Mouse (Mus musculus) heart, embryonic 14.5 days (tissue): Measurements from ENCODE around the gene Focad. TPM values are rescaled to one million over a fixed set of nuclear protein-coding genes. Genes with fewer than 3 reads are reported as not detected.
A peak's percentile ranks its signal among the peaks of the same experiment; 100 is the strongest.

Source experiments
- ATAC-seq: fragments of 200-750 bp; cut with Nextera tagmentation; 2 replicates; pipeline ENCODE4 v1.8.0; 2017; ENCODE audit warnings: low read depth, moderate TSS enrichment; ENCODE audit not compliant: insufficient number of reproducible peaks, insufficient read depth, low FRiP score
- H3K27ac ChIP-seq, 2 experiments: fragments of 200-500 bp in 1 of 2; fragments of 300-500 bp in 1 of 2; sonication (generic) in 1 of 2; replicated peaks in 1 of 2; 2 replicates each; pipeline ENCODE4 v1.5.1; 2012 to 2014; ENCODE audit warnings: low read depth in 2 of 2, low read length in 2 of 2, control low read depth in 1 of 2, mild to moderate bottlenecking in 1 of 2, mixed read lengths in 1 of 2; ENCODE audit not compliant: control insufficient read depth in 1 of 2, insufficient read depth in 1 of 2
- H3K27me3 ChIP-seq: fragments of 300-500 bp; sonication (generic); 2 replicates; pipeline ENCODE4 v1.6.1; 2014; ENCODE audit warnings: mild to moderate bottlenecking, low read length, control low read depth; ENCODE audit not compliant: control insufficient read depth, insufficient read depth
- H3K36me3 ChIP-seq: fragments of 300-500 bp; sonication (generic); 2 replicates; pipeline ENCODE4 v1.6.1; 2014; ENCODE audit warnings: mild to moderate bottlenecking, control low read depth, low read length, mixed read lengths; ENCODE audit not compliant: control insufficient read depth, insufficient read depth
- H3K4me1 ChIP-seq, 2 experiments: fragments of 200-500 bp in 1 of 2; fragments of 300-500 bp in 1 of 2; sonication (generic) in 1 of 2; 2 replicates each; pipeline ENCODE4 v1.6.1; 2012 to 2014; ENCODE audit warnings: low read length in 2 of 2, control low read depth in 1 of 2, mixed read lengths in 1 of 2; ENCODE audit not compliant: control insufficient read depth in 2 of 2, insufficient read depth in 2 of 2
- H3K4me2 ChIP-seq: fragments of 300-500 bp; sonication (generic); 2 replicates; pipeline ENCODE4 v1.6.1; 2014; ENCODE audit warnings: mild to moderate bottlenecking, low read length
- H3K4me3 ChIP-seq, 2 experiments: fragments of 200-500 bp in 1 of 2; fragments of 300-500 bp in 1 of 2; sonication (generic) in 1 of 2; 2 replicates each; pipeline ENCODE4 v1.5.1; 2012 to 2014; ENCODE audit warnings: low read length in 2 of 2, mild to moderate bottlenecking in 2 of 2, control low read depth in 1 of 2, low read depth in 1 of 2, moderate library complexity in 1 of 2; ENCODE audit not compliant: control insufficient read depth in 1 of 2, insufficient read depth in 1 of 2
- H3K9ac ChIP-seq: fragments of 300-500 bp; sonication (generic); 2 replicates; pipeline ENCODE4 v1.6.1; 2014; ENCODE audit warnings: mild to moderate bottlenecking, low read length
- H3K9me3 ChIP-seq: fragments of 300-500 bp; sonication (generic); 2 replicates; pipeline ENCODE4 v1.6.1; 2016; ENCODE audit warnings: low read length, control low read depth; ENCODE audit not compliant: control insufficient read depth
- WGBS: fragments of 180-500 bp; shearing (Covaris S2); extraction: QIAGEN DNeasy Blood & Tissue Kit; methylation state at CpG from one replicate; pipeline ENCODE4 v1.1.7; 2014; 5-methylcytosine and 5-hydroxymethylcytosine counted together
- microRNA counts: library from miRNA; unstranded; fragments of <30 nt; microRNA quantifications from one replicate; lab custom pipeline; 2016
- microRNA-seq: library from miRNA; unstranded; fragments of <30 nt; microRNA quantifications from one replicate; pipeline ENCODE4, GENCODE M21; 2016
- polyA plus RNA-seq: library from polyadenylated mRNA; unstranded; fragments of >200 nt; fragmentation: Nextera tagmentation; extraction: Ambion mirVana; gene quantifications from 2 replicates; pipeline ENCODE4 v1.2.1, GENCODE M21; 2014

The Focad gene
- polyA plus RNA-seq, 1 experiment from 2014 or later, result 9.8 TPM

- H3K9me3 ChIP-seq, result no peaks in the 10 kb centered on the region
- peaks cover 0 to 5% of the 10 kb centered on the region in 2 experiments; a peak in 2 of 4 replicates for H3K4me1 ChIP-seq
- H3K27me3 ChIP-seq, result no peaks in the 10 kb centered on the region
- no peak overlapping the region for H3K4me3 ChIP-seq
- 67% methylated on average over 2 of the region's 2 CpGs for WGBS
- H3K4me2 ChIP-seq, result no peak overlapping the region
- no peak for ATAC-seq
- no peak overlapping the region for H3K27ac ChIP-seq
- no peak overlapping the region for H3K9ac ChIP-seq
- H3K36me3 ChIP-seq, result no peaks in the 10 kb centered on the region
These were observed 364.2 kb downstream of the Focad start for GRCm38 (mm10) chr4:88458673-88459072.

MicroRNAs within 50 kb of the gene (microRNA counts, 519-probe panel; counts per million panel counts)
- microRNA mmu-miR-491 (lab: Ali Mortazavi, UCI), result 322 counts per million, percentile 70 among the panel's probes with 10 or more counts

Small RNAs within 50 kb of the gene (microRNA-seq; reads per million reads assigned to microRNA genes)
- gene Mir491, result 1.4 reads per million

Other genes starting within 250 kb of the Focad start
- 26.7 and 33.0 TPM in 2 replicates for gene Mllt3, start 61.3 kb upstream of the Focad start, polyA plus RNA-seq